Comparison of ENCODE assay signal across 8 mouse cellular contexts in genomic region chr1:127484826-127485225, GRCm38 (mm10).
DNase-seq lines count a peak whose midpoint lies in the region; ATAC-seq and TF ChIP-seq lines count a peak whose summit lies in the region.

No protein-coding gene starts in this region.

- H3K4me2 ChIP-seq in kidney, postnatal 0 days (ENCODE audit: low read length) = no peak overlapping the region
- no peak overlapping the region for H3K4me2 ChIP-seq in forebrain, embryonic 12.5 days
- no peak overlapping the region for H3K4me2 ChIP-seq in limb, embryonic 11.5 days (ENCODE audit: low read depth, severe bottlenecking)

- H3K27me3 ChIP-seq in kidney, postnatal 0 days (ENCODE audit: insufficient read depth, low read length) = no peaks in the 10 kb centered on the region
- H3K27me3 ChIP-seq in forebrain, embryonic 12.5 days = no peaks in the 10 kb centered on the region
- no peaks in the 10 kb centered on the region for H3K27me3 ChIP-seq in limb, embryonic 11.5 days (ENCODE audit: control insufficient read depth, insufficient read depth, low read length)

- no peaks in the 10 kb centered on the region for H3K4me1 ChIP-seq in kidney, postnatal 0 days (replicated peaks; ENCODE audit: insufficient read depth, low read length)
- H3K4me1 ChIP-seq in forebrain, embryonic 12.5 days = no peaks in the 10 kb centered on the region; the same call in 1 of the 2 replicates
- no peaks in the 10 kb centered on the region for H3K4me1 ChIP-seq in limb, embryonic 11.5 days (ENCODE audit: control insufficient read depth, insufficient read depth, low read length)

- WGBS in kidney, postnatal 0 days = 44% methylated on average over 7 of the region's 7 CpGs
- WGBS in forebrain, embryonic 12.5 days = 43% methylated on average over 7 of the region's 7 CpGs
- WGBS in limb, embryonic 11.5 days = 48% methylated on average over 7 of the region's 7 CpGs

- TF ChIP-seq POLR2A in brain, embryonic 14.5 days (IDR thresholded peaks at IDR 0.05; ENCODE audit: borderline replicate concordance, extremely low read depth, insufficient read depth, insufficient read length, poor library complexity, severe bottlenecking) = no peak

- H3K9ac ChIP-seq in kidney, postnatal 0 days (ENCODE audit: low read depth, low read length) = no peak overlapping the region
- no peak overlapping the region for H3K9ac ChIP-seq in forebrain, embryonic 12.5 days
- no peak overlapping the region for H3K9ac ChIP-seq in limb, embryonic 11.5 days (ENCODE audit: low read length)

- H3K4me3 ChIP-seq in kidney, postnatal 0 days (replicated peaks; ENCODE audit: low read depth, low read length) = no peak overlapping the region
- no peak overlapping the region for H3K4me3 ChIP-seq in forebrain, embryonic 12.5 days (replicated peaks)
- H3K4me3 ChIP-seq in limb, embryonic 11.5 days (ENCODE audit: low read depth, low read length) = no peak overlapping the region

- H3K27ac ChIP-seq in kidney, postnatal 0 days = no peak overlapping the region
- no peak overlapping the region for H3K27ac ChIP-seq in forebrain, embryonic 12.5 days
- no peak overlapping the region for H3K27ac ChIP-seq in limb, embryonic 11.5 days (replicated peaks; ENCODE audit: low read depth, low read length)

- DNase-seq in kidney, postnatal 0 days (ENCODE audit: low spot score) = peak; percentile 46
- no peak for DNase-seq in kidney, adult 11 months
- peak; percentile 7 for DNase-seq in MEL-GATA-1-ER (ENCODE audit: extremely low read depth, low read depth)
- peak; percentile 55 for DNase-seq in brain, embryonic 14.5 days (ENCODE audit: low read depth)
- peak; percentile 74 for DNase-seq in limb, embryonic 11.5 days (ENCODE audit: low spot score)
- peak; percentile 59 for DNase-seq in retina, postnatal 1 day
- DNase-seq in Muller cell, postnatal 12 days (ENCODE audit: inconsistent ontology term) = no peak

- peaks cover 11% of the 10 kb centered on the region; the same call in 1 of the 2 replicates for H3K36me3 ChIP-seq in kidney, postnatal 0 days (ENCODE audit: insufficient read depth, low read length)
- H3K36me3 ChIP-seq in forebrain, embryonic 12.5 days (replicated peaks) = peaks cover 6% of the 10 kb centered on the region; the same call in 1 of the 2 replicates
- H3K36me3 ChIP-seq in limb, embryonic 11.5 days (ENCODE audit: control insufficient read depth, insufficient read depth, low read length) = no peaks in the 10 kb centered on the region

- ATAC-seq in kidney, postnatal 0 days (replicated peaks; ENCODE audit: low FRiP score, low read depth) = no peak
- ATAC-seq in forebrain, embryonic 12.5 days (ENCODE audit: low FRiP score) = 0 out of 2 replicates have a peak, but pooled peaks have one; percentile 25
- no peak for ATAC-seq in limb, embryonic 11.5 days (ENCODE audit: insufficient number of reproducible peaks, low FRiP score, low TSS enrichment, low read depth)

- H3K9me3 ChIP-seq in kidney, postnatal 0 days (replicated peaks; ENCODE audit: low read length) = no peaks in the 10 kb centered on the region
- no peaks in the 10 kb centered on the region for H3K9me3 ChIP-seq in forebrain, embryonic 12.5 days
- no peaks in the 10 kb centered on the region for H3K9me3 ChIP-seq in limb, embryonic 11.5 days (ENCODE audit: control insufficient read depth, low read length)

- TF ChIP-seq CTCF in kidney, postnatal 0 days (IDR thresholded peaks at IDR 0.05; ENCODE audit: low read depth) = peak; percentile 73
- TF ChIP-seq CTCF in brain, embryonic 14.5 days (IDR thresholded peaks at IDR 0.05; ENCODE audit: borderline replicate concordance, extremely low read depth, insufficient read depth, insufficient read length) = peak; percentile 82

Comparison
In these comparisons a context has a peak if more than half of its experiments do, and no peak if none do; other contexts are left out.
1. DNase-seq: peak in kidney, postnatal 0 days (single experiment), MEL-GATA-1-ER (single experiment), brain, embryonic 14.5 days (single experiment), limb, embryonic 11.5 days (single experiment) and retina, postnatal 1 day (single experiment); none in kidney, adult 11 months (single experiment) and Muller cell, postnatal 12 days (single experiment).